8 mouse cellular contexts compared by ENCODE assay signal in genomic region chr7:120201771-120202170, GRCm38 (mm10). TPM values are rescaled to one million over a fixed set of nuclear protein-coding genes. Genes with fewer than 3 reads are reported as not detected.
DNase-seq lines count a peak whose midpoint lies in the region; ATAC-seq lines count a peak whose summit lies in the region.

Gene Crym, minus strand, starts transcription at chr7:120202111.

- no peaks in the 10 kb centered on the region for H3K36me3 ChIP-seq in hindbrain, embryonic 14.5 days (replicated peaks; ENCODE audit: control insufficient read depth, insufficient read depth)
- no peaks in the 10 kb centered on the region for H3K36me3 ChIP-seq in limb, embryonic 12.5 days

- H3K4me3 ChIP-seq in hindbrain, embryonic 14.5 days (replicated peaks; ENCODE audit: low read length), result peak within 1 kb of the TSS; percentile 27
- H3K4me3 ChIP-seq in limb, embryonic 12.5 days (replicated peaks), result peak within 1 kb of the TSS; percentile 36

- H3K9me3 ChIP-seq in hindbrain, embryonic 14.5 days (ENCODE audit: control insufficient read depth, low read length), result no peaks in the 10 kb centered on the region
- no peaks in the 10 kb centered on the region for H3K9me3 ChIP-seq in limb, embryonic 12.5 days

- H3K9ac ChIP-seq in hindbrain, embryonic 14.5 days, result peak within 1 kb of the TSS; percentile 31; the same call in 1 of the 2 replicates
- no peak within 1 kb of the TSS; the same call in 1 of the 2 replicates for H3K9ac ChIP-seq in limb, embryonic 12.5 days (replicated peaks)

- H3K27me3 ChIP-seq in hindbrain, embryonic 14.5 days (ENCODE audit: control insufficient read depth, insufficient read depth, low read length), result peaks cover 25% of the 10 kb centered on the region
- H3K27me3 ChIP-seq in limb, embryonic 12.5 days, result peaks cover 40% of the 10 kb centered on the region

- ATAC-seq in hindbrain, embryonic 14.5 days (ENCODE audit: low FRiP score), result no peak
- no peak for ATAC-seq in limb, embryonic 12.5 days (ENCODE audit: insufficient number of reproducible peaks, insufficient read depth, low FRiP score, low TSS enrichment, low read depth)

- H3K4me2 ChIP-seq in hindbrain, embryonic 14.5 days (replicated peaks), result peak within 1 kb of the TSS; percentile 55
- peak within 1 kb of the TSS; percentile 56 for H3K4me2 ChIP-seq in limb, embryonic 12.5 days

- no peak within 1 kb of the TSS for H3K27ac ChIP-seq in hindbrain, embryonic 14.5 days
- no peak within 1 kb of the TSS for H3K27ac ChIP-seq in limb, embryonic 12.5 days

- 2% methylated on average over 26 of the region's 26 CpGs for WGBS in hindbrain, embryonic 14.5 days
- WGBS in limb, embryonic 12.5 days, result 4% methylated on average over 26 of the region's 26 CpGs

- no peak for DNase-seq in gastrocnemius, postnatal 4 days (ENCODE audit: low spot score in 2 of 2)
- no peak for DNase-seq in gastrocnemius, adult 8-10 months (ENCODE audit: low spot score in 2 of 2)
- peak; percentile 63 for DNase-seq in ZHBTc4 (ENCODE audit: low read depth, low spot score)
- no peak for DNase-seq in hindbrain, embryonic 14.5 days (ENCODE audit: low spot score)
- DNase-seq in retina, embryonic 14.5 days (ENCODE audit: low spot score), result peak; percentile 20
- no peak for DNase-seq in spleen, postnatal 36 days (ENCODE audit: low spot score in 2 of 2)
- DNase-seq in thymus, postnatal 0 days (ENCODE audit: low spot score), result no peak

- peaks cover 8% of the 10 kb centered on the region; the same call in 1 of the 2 replicates for H3K4me1 ChIP-seq in hindbrain, embryonic 14.5 days (replicated peaks; ENCODE audit: control insufficient read depth, insufficient read depth, low read length)
- H3K4me1 ChIP-seq in limb, embryonic 12.5 days (replicated peaks), result peaks cover 9% of the 10 kb centered on the region

RNA-seq across cellular contexts. Expression of gene Crym, which starts in this region (rescaled TPM):
- 10 to 100 TPM; 20.3 to 22.2 TPM for total RNA-seq in gastrocnemius, postnatal 4 days (2021)
- total RNA-seq in gastrocnemius, adult 8-10 months (2022), result 1 to 10 TPM; 2.8 to 4.6 (median 3.7) TPM
- polyA plus RNA-seq in hindbrain, embryonic 14.5 days (2014; fragmentation: Nextera tagmentation; extraction: Ambion mirVana), result 12.4 and 12.7 TPM in 2 replicates
- polyA plus RNA-seq in limb, embryonic 12.5 days (2016; fragmentation: Nextera tagmentation; extraction: Ambion mirVana), result 14.1 and 14.5 TPM in 2 replicates
- 1.2 and 1.4 TPM in 2 replicates for polyA plus RNA-seq in thymus, postnatal 0 days (2015; fragmentation: Nextera tagmentation; extraction: Ambion mirVana)

Comparison
In these comparisons a context has a peak if more than half of its experiments do, and no peak if none do; other contexts are left out.
1. DNase-seq: peak in ZHBTc4 (single experiment) and retina, embryonic 14.5 days (single experiment); none in gastrocnemius, postnatal 4 days (0 of 2), gastrocnemius, adult 8-10 months (0 of 2), hindbrain, embryonic 14.5 days (single experiment), spleen, postnatal 36 days (0 of 2) and thymus, postnatal 0 days (single experiment).